Mouse (Mus musculus) large intestine, adult 2 months (tissue): ENCODE measurements around the gene Msrb3. TPM values are rescaled to one million over a fixed set of nuclear protein-coding genes. Genes with fewer than 3 reads are reported as not detected.
"Not testable (repeated sequence)": the region's sequence is repeated elsewhere in the genome, so short reads cannot be mapped to it uniquely, and the experiment has no call there.

Source experiments
- DNase-seq: peaks from one replicate; pipeline ENCODE4 v3.0.0-alpha.2; 2012; ENCODE audit warnings: low read depth, low spot score
- WGBS: fragments of 180-500 bp; shearing (Covaris S2); methylation state at CpG from one replicate; pipeline ENCODE4 v1.1.7; 2018; 5-methylcytosine and 5-hydroxymethylcytosine counted together
- polyA plus RNA-seq: library from polyadenylated mRNA; depleted of rRNA; stranded (reverse); fragments of >200 nt; gene quantifications from 2 replicates; pipeline ENCODE4 v1.2.3, GENCODE M21; 2012

Msrb3 gene
- polyA plus RNA-seq, 1 experiment: 6.9 TPM

DNA sequence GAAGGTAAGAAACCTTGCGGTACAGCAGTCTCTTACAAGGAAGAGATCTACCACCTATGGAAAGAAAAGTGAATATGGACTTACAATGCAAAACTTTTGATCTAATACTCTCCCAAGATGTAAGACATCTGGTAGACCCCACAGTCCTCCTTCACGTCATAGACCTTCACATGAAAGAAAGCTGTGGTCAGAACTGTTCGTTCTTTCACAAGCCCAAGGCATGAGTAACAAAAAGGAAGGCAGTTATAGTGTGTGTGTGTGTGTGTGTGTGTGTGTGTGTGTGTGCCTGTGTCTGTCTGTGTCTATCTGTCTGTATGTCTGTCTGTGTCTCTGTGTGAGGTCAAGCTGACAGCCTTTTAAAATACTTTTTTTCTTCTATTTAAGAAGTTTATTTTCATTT is 131.5 kb downstream of the Msrb3 start:
- 90% methylated on average over 3 of the region's 3 CpGs for WGBS
- DNase-seq: no peak

GRCm38 (mm10) chr10:120765398-120765797 is 133.5 kb downstream of the Msrb3 start:
- DNase-seq: no peak
- 81% methylated on average over 11 of the region's 11 CpGs for WGBS

GRCm38 (mm10) chr10:120763656-120764466 is 135.0 kb downstream of the Msrb3 start:
- 57% methylated on average over 13 of the region's 13 CpGs for WGBS
- DNase-seq: no peak

- DNase-seq: no peak
- WGBS: 92% methylated on average over 12 of the region's 12 CpGs
Observed at GRCm38 (mm10) chr10:120762958-120763357, 135.9 kb downstream of the Msrb3 start.

DNA sequence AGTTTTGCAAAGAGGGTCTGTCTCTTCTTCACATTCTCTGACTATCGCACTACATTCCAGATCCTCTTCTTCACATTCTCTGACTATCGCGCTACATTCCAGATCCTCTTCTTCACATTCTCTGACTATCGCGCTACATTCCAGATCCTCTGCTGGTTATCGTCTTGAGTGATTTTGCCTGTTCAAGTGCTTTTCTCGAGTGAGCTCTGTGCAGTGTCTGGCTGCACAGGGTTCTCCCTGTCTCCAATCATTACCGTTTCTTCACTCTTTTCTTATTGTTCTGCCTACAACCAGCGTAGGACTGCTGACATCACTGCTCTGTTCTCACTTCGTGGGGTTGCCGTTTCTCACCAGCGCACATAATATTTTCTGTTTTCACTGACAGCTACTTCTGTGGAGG is 138.2 kb downstream of the Msrb3 start:
- no peak for DNase-seq
- 83% methylated on average over 12 of the region's 12 CpGs for WGBS

DNA sequence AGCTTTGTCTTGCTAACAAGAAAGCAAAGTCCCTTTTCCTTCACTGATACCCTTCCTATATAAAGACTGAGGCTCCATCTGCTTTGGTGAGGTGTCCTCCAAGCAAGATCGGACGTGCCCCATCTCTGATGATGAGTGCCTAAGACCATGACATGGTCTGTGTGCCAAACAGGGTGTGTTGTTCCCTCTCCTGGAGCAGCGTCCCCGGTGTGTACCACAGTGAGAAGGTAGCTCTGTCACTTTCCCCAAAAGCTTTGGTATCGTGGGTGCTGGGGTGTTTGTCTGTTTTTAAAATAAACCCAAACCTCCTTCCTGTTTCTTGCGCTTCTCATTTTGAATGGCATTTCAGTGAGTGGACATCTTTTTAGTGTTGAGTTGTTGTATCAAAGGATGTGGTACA is 139.0 kb downstream of the Msrb3 start:
- no peak for DNase-seq
- WGBS: 91% methylated on average over 6 of the region's 6 CpGs

GRCm38 (mm10) chr10:120752454-120752853 is 146.4 kb downstream of the Msrb3 start:
- 92% methylated on average over 5 of the region's 5 CpGs for WGBS
- no peak for DNase-seq

- no peak for DNase-seq
- 75% methylated on average over 11 of the region's 11 CpGs for WGBS
Observed at GRCm38 (mm10) chr10:120751821-120752261, 147.1 kb downstream of the Msrb3 start.

DNA sequence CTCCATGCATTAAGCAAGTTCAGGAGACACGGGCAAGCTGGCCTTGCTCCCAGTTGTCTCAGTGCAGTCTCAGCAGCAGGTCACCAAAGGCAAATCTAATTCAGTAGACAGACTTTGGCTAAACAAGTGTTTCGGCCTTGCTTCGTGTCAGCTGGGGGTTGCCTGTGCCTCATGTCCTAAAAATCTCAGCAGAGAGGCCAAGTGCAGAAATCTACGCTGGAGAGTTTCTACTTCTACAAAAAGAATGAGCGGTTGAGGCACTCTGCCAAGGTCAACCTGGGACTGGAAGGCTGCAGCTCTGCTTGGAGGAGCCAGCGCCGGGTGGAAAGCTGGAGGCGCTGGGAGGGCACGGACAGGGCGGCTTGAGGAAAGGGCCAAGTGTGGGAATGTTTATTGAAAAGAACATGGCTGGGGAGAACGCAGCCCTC is 147.6 kb downstream of the Msrb3 start:
- DNase-seq: no peak
- 64% methylated on average over 11 of the region's 11 CpGs for WGBS

GRCm38 (mm10) chr10:120749556-120749955 is 149.3 kb downstream of the Msrb3 start:
- WGBS: 80% methylated on average over 5 of the region's 5 CpGs
- DNase-seq: not testable (repeated sequence)

GRCm38 (mm10) chr10:120748156-120748555 is 150.7 kb downstream of the Msrb3 start:
- no peak for DNase-seq
- 66% methylated on average over 6 of the region's 6 CpGs for WGBS

GRCm38 (mm10) chr10:120745138-120745856 is 153.6 kb downstream of the Msrb3 start:
- DNase-seq: peak; percentile 24
- 6% methylated on average over 18 of the region's 18 CpGs for WGBS

DNA sequence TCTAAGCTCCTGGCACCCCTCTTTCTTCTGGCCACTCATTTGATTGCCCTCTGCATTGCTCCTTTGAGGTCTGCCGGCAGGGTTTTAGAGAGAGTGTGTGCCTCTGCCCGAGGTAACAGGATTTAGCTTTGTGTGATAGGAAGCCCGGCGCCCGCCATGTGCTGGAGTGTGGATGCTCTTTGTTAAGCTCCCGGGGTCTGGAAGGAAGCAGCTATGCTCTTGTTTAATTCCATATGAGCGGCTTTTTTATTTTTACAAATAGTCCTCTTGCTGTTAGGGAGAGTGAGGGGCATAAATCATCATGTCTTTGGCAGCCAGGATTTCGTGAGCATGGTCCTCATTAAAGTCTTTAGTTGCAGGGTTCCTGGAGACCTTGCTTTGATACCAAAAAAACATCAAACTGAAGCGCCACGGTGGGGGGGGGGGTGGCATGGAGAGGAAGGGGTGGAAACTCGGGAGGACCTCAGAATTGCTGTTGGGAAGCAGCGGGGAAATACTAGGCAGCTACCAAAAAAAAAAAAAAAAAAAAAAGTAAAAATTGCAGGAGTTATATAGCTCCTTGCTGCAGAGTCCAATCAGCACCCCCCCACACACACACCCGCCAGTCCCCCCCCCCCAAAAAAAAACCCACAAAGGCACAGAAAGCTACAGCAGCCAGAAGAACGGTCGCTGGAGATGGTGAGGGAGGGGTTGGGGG is 154.3 kb downstream of the Msrb3 start:
- no peak for DNase-seq
- 33% methylated on average over 15 of the region's 15 CpGs for WGBS

DNA sequence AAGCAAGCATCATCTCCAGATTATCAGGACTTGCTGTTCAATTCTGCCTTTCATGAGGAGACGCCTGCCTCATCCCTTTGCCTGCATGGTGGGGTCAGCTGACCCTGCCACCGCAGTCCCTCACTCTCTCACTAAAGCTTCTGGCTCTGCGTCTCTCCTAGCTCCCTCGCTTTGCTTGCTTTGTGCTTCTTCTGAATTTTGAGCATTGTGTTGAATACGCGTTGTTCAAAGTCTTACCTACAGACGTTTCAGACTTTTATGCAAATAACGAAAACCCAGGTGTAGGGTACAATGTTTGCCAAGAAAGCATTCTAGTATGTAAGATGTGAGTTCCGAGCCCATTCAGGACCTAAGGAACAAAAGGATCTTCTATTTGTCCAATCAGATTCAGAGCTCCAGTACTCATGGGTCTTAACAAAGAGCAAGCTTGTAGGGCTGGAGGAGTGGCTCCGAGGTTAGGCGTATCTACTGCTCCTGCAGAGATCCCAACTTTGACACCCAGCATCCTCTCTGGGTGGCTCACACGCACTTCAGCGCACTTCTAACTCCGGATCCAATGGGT is 162.3 kb downstream of the Msrb3 start:
- DNase-seq: no peak
- whole genome bisulfite sequencing: 58% methylated on average over 14 of the region's 14 CpGs

DNA sequence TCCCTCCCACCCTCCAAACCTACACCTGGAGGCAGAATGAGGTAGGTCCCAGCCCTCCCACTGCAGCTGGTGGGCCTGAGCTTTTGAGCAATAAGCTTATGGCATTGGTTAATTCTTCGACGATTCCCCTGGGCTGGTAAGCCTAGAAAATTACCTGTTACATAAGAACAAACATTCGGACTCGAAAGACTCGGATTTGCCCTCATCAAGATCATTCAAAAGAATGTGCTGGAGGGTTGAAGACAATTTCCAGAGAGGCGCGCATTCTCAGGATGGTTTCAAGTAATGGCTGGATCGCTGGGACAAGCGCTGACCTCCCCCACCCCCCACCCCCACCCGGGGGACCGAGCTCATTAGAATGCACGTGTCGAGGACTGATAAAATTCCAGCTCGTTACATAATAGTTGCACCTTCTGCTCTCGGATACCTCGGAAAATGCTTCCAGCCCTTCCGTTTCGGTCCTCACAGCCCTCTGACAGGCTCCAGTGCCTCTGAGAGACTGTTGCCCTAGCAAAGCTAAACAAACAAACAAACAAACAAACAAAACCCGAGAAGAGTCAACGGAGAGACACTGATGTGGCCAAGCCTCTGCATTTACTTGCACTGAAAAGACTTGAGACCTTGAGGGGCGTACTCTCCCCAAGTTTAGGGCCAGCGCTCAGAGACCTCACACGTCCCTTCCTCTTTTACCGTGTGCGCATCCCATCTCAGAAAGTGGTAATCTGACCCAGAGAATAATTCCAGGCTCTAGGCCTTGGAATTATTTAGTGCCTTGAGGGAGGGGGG is 163.0 kb downstream of the Msrb3 start:
- 29% methylated on average over 25 of the region's 25 CpGs for whole genome bisulfite sequencing
- no peak for DNase-seq

DNA sequence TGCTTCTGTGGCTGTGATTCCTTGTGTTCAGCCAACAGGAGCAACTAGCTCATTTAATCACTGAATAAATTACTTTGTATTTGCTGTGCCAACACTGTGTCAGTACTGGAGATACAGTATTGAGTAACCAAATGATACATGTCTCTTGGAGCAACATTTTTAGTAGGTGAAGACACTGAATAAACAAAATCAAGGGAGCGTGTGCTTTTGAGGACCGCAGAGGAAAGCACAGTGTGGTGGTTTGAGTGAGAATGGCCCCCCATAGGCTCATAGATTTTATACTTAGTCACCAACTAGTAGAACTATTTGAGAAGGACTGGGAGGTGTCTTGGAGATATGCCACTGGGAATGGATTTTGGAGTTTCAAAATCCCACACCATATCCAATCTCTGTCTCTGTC is 164.5 kb downstream of the Msrb3 start:
- WGBS: 94% methylated on average over 2 of the region's 2 CpGs
- no peak for DNase-seq
